Mouse (Mus musculus): Measurements from ENCODE around the gene Thsd7a.

Thsd7a gene

DNA sequence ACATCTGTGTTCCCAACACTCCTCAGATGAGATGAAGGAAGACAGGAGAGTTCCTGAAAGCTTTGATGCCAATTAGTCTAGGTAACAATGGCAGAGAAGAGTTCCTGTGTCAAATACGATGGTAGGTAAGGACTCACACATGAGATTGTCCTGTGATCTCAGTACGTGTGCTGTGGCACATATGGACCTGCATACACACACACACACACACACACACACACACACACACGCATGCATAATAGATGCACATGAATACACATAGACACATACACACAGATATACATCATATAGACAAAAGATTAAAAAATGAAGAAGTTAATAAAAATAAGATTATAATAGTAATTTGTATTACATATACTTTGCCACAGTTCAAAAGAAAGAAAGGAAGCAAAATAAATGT, 56.0 kb downstream of the Thsd7a start:
- DNase-seq (ENCODE audit: low spot score in 2 of 2): no peak

DNA sequence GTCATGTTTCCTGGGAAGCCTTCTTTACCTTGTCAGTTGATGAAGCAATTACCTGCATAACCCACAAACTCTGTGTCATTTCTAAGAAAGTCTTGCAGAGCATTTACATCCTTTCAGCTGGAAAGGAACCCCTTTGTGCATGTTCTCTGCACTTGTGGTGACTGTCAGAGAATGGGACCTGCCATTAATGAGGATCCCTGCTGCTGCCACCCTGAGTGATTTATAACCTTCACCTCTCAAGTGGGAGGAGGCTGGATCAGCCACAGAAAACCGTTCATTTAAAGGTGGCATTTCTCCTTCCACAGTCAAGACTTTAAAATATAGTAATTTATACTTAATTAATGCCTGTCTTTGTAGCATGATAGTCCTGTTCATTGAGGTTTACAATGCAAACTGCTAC, 99.6 kb downstream of the Thsd7a start:
- DNase-seq (ENCODE audit: low spot score in 2 of 2): no peak

DNA sequence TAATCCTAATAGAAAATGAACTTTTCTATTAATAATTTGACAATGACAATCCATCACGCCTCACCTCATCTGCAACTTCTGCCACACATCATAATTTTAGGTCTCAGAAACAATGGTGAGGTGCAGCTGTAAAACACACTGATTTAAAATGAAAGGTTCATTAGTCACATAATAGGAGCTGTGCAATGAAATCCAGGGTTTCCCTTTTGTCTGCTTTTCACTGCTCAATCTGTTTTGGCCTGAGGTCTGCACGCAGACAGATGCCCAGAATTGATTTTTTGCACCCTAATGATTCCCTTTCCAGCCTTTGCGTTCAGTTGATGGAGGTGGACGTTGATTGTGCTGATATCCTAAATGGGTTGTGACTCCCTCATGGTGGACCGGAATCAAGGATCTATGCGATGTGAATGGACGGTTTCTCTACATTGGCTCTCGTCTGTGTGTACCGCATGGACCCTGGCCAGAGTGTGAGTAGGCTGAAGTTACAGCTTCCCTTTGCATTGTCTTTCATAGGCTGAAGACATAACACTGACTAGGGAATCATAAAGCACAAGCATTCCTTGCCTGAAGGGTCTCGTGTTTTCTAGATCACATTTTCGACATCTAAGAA, 120.5 kb downstream of the Thsd7a start:
- DNase-seq (ENCODE audit: low spot score in 2 of 2): no peak

DNA sequence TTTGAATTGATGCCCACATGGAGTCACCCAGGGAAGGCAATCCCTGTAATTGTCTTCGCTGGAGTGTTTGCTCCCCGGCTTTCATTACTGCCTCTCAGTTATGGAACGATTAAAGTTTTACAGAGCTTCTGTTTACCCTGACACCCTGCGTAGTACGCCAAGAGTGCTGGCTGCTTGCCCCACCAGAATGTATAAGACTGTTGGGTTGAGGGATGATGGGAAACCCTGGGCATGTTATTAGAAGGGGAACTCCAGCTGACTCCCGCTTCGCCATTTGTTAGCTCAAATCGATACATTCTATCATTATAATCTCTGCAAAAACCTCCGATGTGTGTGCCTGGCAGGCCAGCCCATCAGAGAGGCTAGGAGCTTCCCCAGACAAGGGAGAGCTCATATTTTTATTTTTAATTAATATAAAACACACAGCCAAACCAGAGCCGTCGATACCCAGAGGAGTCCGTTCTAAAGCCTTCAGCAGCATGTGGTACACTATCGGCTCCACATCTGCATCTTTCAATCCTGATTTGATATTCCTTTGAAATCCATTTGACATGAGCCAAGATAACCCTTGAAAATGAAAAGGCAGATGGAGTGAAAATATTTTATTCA, 142.5 kb downstream of the Thsd7a start:
- DNase-seq (ENCODE audit: low spot score in 2 of 2): no peak

DNA sequence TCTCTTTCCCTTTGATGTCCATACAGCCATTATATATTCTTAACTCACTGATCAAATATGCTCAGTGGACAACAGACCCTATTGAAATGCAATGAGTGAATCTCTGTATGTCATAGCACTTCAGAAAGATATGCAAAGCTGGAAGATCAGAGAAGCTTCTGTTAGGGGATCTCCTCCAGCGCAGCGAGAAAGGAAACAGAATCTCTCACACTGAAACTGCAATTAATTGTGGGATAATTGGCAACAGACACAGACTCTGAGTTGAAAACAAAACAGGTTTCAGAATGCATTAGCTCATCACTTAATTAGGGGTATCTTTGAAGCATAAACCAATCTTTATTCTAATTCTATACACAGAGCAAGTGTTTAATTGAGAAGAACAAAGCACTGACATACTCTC, 146.3 kb downstream of the Thsd7a start:
- no peak for DNase-seq (ENCODE audit: low spot score in 2 of 2)

DNA sequence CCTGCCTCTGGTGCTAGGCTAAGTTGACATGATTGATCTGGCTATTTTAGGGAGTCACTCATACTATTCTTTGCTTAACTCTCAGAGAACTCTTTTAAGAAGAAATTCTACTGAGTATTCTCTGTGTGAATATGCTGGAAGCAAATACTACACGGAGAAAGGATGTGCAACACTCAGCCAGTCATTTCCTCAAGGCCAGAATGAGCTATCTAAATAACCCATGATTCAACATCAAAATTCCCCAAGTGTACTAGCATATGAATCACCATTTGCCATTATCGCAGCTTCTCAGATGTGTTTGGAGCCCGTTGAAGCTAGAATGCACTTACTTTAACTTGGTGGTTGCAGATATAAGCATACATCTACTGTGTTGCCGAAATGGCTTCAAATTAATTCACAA, 147.0 kb downstream of the Thsd7a start:
- DNase-seq (ENCODE audit: low spot score in 2 of 2): no peak

DNA sequence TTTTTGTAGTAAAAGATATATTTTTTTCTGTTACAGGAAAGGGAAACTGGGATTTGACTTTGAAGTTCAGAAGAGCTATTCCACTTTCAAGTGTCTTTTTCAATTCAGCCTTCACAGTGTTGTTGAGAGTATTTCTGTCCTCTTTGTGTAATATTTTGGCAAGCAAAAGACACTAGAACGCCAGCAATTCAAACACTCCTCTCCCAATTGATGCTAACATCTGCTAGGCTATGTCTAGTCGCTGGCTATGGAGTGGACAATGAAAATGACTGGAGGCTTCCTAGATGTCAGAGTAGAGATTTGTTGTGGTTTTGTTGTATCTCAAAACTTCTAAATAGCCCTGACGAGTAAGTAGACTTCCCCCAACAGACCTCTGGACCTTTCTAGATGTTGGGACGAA, 164.8 kb downstream of the Thsd7a start:
- no peak for DNase-seq (ENCODE audit: low spot score in 2 of 2)

DNA sequence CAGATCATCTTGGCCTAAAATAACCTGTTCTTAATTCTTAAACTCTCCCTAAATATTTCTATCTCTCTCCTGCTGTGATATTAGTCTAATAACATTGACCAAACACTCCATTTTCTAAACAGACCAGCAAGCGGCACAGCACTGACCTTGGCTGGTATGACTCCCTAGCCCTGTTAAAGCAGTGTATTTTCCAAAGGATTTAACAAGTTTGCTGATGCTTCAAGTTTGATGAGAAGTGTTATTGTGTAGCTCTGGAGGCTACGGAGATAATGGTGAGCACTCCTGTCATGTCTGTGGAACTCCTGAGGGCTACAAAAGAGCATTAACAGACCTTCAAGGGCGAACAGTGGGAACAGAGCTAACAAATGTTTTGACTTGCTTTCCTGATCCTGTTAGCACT, 168.1 kb downstream of the Thsd7a start:
- DNase-seq (ENCODE audit: low spot score in 2 of 2): no peak

DNA sequence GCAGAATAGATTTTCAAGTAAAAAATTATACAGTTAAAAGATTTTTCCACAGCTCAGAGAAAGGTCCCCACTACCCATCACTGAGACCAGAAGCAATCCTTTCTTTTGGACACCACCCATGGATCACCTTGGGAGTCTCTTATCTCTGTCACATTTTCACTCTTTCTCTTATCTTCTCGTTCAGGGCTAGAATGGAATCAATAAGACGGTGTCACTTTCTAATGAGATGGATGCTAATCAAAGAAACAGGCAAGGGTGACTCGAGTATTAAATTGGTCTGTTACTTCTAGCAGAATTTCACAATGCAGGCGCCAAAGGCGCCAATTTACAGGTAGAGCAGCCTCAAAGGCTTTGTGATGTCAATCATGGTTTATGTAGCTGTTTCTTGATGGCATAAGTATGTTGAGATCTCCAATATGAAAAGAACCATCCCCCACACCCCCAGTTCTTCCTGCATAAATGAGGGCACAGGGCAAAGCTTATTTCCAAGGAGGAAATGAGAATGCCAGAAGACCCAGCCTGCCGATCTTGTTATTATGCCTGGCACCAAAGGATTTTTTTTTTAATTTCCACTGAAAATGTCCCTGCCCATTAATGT, 173.5 kb downstream of the Thsd7a start:
- no peak for DNase-seq (ENCODE audit: low spot score in 2 of 2)

DNA sequence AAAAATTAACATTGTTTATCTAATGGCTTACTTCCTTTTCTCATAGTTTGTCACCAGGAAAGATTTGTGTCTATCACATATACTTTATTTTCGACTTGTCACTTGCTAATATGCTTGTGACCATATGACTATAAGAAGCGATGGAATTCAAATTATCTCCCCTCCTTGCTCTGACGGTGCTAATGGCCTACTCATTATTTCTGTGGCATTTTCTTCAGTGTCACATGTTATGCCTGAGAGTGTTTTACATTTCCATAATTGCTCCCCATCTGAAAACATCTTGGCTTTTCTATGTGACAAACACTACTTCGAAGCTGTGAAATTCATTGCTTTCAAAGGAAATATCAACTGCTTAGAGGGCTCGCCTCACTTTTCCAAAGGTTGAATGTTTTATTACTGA, 177.0 kb downstream of the Thsd7a start:
- no peak for DNase-seq (ENCODE audit: low spot score in 2 of 2)

DNA sequence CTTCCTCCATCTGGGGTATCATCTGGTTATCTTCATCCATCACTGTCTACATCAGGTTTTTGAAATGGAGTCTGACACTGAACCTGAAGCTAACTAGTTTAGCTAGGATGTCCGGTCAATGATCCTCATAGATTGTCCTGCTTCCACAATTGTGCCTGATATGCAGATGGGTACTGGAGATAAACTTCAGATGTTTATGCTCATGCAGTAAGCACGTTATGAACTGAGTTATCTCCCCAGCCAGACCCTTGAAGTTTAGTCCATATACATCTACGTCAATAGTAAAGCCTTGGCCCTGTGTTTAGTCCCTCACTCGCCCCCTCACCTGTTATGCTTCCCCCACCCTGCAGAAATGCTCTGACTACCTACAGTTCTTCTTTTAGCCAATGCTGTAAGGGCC, 184.1 kb downstream of the Thsd7a start:
- no peak for DNase-seq (ENCODE audit: low spot score in 2 of 2)

DNA sequence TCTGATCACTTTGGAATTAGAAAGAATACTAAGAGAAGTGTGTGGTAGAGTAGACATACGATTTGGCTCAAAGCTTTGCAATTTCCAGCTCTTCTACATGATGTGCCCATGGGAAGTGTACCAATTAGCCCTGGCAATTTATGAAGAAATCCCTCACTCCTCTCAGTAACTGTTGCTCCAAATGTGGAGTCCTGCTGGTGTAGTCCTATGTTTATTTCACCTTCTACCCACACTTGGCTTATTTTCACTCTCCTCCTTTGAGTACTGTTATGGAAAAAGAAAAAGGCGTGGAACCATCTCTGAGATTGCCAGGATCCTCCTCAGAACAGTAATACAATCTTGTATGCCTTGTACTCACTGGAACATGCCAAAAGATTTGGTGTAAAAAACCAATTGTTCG, 186.9 kb downstream of the Thsd7a start:
- no peak for DNase-seq (ENCODE audit: low spot score in 2 of 2)

DNA sequence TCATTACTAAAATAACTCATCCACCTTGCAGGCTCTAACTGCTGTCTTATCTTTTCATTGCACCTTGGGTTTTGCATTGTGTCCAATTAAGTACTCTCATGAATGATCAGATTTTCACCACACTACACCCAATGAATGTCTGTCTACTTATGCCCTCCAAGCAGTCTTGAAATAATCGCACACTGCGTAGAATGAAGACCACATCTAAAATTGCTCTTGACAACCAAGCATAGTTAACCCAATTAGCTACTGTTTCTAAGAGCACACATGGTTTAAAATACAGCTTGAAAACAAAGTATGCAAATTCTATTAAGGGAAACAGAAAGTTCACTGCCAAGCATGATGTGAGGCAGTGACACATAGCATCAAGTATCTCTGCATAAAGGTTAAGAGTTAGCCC, 188.7 kb downstream of the Thsd7a start:
- no peak for DNase-seq (ENCODE audit: low spot score in 2 of 2)

DNA sequence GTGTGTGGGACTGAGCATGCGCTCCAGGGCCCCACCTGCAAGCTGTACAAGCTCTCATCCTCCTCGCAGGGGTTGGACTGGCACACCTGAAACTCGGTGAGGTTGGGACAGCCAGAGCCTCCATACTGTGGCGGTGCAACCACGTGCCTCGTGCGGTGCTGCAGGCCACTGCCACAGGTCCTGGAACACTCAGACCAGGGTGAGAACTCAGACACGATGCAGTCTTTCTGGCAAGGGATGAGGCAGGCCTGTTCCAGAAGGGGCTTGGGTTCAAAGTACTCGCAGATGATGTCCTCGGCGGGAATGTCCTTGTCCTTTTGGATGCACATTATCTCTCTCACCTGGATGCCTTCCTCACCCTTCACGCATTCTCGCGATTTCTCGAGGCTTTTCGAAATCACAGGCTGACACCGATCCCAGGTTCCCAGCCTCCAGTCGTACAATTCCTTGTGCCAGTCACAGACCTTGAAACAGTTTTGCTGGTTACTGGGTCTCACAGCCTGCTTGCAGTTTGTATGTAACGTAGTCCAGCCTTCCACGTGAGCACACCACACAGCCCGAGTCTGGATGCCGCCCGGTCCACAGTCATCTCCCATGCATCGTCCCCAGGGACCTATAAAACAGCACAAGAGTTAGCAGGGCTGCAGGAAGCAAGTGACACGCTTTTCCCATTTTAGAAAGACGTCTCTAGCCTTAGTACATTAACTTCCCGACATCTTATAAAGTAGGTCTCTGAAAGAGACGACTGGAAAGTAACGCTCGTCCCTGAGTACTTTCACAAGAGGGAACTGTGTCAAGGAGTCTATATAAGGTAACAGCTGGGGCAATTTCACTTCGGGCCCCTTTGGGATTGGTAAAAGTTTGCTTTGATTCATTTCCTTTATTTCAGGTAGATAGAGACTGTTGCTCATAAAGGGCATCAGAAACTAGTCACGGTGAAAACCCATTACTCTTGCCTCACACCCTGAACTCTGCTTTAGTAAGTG, 193.8 kb downstream of the Thsd7a start:
- DNase-seq (ENCODE audit: low spot score in 2 of 2): peak in 1 of 2 experiments; percentile 55

DNA sequence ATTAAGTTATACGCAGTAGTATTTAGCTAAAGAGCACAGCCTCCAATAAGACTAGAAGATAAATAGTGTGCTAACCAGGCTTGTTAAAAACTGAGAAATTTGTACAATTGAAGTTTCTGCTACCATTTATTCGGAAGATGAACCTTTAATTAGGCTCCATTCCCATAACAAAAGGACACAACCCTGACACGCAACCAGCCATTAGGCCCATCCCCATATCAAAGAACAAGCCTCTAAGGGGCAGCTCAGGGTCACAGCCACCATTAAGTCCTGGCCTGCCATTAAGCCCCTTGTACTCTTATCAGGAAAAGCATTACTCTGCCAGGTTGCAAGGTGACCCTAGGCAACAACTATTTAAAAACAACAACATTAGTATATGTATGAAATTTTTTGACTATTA, 198.0 kb downstream of the Thsd7a start:
- no peak for DNase-seq (ENCODE audit: low spot score in 2 of 2)

DNA sequence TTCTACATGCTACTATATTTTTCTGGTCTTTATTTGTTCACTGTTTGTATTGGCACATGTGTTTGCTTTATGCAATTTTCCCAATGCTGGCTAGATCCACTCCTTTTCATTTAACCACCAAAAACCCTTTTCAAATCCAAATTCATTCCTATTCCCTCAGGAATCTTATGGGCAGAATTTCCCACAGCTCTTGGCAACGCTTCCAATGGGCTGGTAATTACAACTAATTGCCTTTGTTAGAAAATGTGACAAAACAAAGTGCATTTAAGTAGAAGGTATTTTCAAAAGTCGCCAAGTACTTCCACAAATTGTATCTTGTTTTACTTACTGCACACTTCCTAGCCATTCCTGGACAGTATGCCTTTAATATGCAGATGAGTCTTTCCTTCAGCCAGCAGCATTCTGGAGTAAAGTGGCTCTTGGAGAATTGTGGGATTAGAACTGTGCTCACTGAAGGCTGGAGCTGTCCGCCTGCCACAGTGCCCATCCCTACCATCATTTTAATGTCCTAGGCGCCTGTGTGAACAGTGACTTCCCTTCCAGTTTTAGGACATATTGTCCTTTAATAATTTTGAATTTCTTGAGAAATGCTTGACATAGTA, 199.1 kb downstream of the Thsd7a start:
- no peak for DNase-seq (ENCODE audit: low spot score in 2 of 2)

DNA sequence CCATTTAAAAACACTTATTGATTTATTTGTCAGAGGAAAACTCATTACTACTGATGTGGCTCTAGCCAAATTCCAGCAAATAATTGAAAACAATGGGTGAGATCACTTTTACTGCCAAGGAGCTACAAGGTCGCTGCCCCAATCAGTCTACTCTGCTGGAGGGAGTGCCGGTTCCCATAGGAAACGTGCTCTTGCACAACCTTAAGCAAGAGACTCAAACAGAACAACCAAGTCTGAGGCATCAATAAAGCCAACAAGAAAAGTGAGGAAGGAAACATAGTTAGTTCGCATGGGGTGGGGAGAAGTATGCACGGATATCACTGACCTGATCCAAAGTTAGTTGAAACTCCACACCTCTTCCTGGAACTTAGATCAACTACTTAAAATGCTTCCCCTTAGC, 205.1 kb downstream of the Thsd7a start:
- DNase-seq (ENCODE audit: low spot score in 2 of 2): no peak

DNA sequence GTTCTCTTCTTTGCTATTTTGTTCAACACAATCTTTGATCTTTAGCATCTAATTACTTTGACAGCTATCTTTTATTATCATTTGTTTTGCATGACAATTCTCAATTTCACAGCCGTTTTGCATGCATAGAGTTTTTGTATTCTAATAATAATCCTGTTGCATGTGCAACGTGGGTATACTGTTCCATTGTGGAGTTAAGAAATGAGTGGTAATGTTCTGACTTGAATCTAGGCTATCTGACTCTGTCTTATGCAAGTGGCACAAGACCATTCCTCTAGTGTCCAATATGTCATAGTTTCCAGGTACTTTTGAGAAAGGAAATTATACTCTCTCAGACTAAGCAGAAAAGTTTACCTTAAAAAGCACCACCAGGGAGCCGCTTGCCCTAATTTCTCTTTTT, 206.7 kb downstream of the Thsd7a start:
- no peak for DNase-seq (ENCODE audit: low spot score in 2 of 2)

DNA sequence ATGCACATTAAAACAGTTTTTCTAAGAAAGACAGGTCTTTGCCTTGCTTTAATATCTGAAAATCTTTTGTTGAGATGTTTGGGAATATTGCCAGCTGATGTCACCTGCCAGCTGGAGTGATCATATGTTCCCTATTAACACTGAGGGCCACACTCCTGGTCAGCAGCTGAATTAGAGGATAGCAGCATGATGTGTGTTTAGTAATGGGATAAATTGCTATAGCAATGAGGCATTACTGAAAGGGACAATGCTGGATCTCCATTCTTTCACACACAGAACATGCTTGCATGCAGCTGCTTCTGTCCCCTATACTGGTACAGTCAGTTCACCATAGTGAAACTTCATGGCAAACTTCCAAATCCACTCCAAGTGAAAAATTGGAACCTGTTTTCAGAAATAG, 230.1 kb downstream of the Thsd7a start:
- DNase-seq (ENCODE audit: low spot score in 2 of 2): no peak

DNA sequence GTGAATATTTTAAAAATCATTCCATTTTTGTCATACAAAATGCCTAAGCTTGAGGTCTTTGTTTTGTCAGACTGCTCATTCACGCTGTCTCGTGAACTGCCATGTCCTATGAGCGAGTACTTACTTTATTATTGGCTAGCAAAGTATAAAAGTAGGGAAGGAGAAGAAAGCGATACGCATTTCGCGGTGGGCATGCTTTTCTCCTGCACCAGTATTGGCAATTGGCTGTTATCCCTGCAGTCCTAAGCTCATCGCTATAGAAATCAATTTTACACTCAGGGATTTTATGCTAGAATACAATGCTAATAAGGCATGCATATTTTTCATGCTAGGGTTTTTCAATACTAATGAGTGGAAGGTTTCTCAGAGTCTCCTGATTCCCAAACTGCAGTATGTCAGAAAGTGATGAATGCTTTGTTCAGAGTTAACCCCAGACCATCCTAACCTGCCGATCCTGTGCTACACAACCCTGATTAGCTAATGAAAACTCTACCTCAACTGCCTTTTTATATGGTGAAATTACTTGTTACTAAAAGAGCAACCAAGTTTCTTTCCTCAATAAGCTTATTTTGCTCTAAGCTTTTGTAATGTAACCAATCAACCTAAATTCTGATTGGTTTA, 230.8 kb downstream of the Thsd7a start:
- DNase-seq (ENCODE audit: low spot score in 2 of 2): no peak

DNA sequence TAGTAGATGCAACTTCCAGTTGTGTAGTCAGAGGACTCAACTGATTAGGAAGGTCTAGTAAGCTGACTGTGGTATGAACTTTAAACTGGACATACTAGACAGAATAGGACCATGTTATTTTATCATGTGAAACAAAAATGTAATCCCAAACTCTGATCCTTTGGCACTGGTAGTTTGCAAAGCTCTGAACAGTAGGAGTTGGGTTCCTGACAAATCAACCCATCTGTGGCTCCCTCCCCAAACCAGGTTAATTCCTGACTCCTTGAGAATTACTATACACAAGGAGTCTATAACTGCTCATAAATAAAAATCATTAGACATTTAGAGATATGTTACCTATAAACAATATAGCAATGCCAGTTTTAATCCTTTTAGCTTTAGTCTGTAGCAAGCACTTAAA, 231.5 kb downstream of the Thsd7a start:
- DNase-seq (ENCODE audit: low spot score in 2 of 2): no peak

DNA sequence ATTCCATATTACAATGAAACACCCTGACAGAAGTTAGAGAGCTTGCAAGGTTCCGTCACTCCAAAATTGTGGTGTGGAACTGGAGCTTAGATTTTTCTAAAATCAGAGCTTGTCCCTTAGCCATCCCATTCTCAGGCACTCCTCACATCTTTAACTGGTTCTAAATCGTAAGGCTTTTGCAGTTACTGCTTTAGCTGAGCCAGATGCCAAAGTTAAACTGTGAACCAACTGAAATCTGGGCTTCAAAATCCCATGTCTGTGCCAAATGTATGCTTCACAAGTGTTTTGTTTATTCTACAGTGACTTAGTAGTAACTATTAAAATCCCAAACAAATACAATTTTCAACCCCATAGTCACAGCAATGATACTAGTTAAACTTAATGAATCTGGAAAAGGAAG, 242.3 kb downstream of the Thsd7a start:
- DNase-seq (ENCODE audit: low spot score in 2 of 2): no peak
